Mouse (Mus musculus): ENCODE measurements around the gene Med29.

DNA sequence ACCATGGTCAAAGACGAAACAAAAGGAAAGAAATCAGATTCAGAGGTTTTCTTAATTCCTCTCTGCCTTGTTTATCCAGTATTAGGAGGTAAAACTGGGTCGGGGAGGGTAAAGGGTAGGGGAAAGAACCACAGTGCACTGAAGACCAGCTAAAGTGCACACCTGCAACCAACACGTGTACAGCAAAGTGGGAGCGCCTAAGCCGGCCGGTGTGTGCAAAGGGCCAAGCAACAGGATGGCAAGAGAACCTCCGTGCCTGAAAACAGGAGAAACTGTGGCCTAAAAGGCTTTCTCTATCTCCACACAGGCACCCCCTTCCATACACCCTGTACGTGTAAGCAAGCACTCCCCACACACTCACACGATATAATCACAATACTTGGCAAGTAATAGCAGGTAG lies 7.3 kb downstream of the Med29 start:
- TF ChIP-seq TAL1 (IDR thresholded peaks at IDR 0.05; ENCODE audit: low read length) (no peak), GATA1 (IDR thresholded peaks at IDR 0.05; ENCODE audit: low read length) (no peak)

Measured in erythroblast, embryonic 14.5 days (primary cell).